Comparison of ENCODE assay signal across 8 mouse cellular contexts in the genomic region with DNA sequence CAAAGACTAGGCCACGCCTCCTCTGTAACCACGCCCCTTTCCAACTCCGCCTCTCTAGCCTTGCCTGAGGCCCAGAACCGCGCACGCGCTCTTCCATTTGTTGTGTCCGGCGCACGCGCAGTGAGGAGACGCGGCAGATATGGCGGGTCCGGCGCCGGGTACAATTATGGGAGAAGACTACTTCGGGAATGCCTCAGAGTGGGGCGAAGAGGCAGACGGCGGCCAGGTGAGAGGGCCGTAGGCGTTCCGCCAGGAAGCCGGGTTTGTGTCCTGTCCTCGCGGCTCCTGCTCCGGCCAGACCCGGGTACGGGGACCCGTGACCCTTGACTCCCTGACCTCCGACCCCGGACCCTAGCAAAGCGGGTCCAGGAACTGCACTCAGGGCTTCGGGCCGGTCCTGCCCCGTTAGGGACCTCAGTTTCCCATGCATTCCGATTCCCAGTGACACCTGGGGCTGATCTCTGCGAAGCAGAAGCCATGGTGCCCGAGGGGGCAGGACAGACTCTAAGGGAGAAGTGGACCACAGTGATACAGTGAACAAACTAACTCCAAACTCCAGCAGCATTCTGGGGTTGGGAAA. TPM values are rescaled to one million over a fixed set of nuclear protein-coding genes. Genes with fewer than 3 reads are reported as not detected.
DNase-seq lines count a peak whose midpoint lies in the region; ATAC-seq lines count a peak whose summit lies in the region.

A gene (plus strand): TSS at position 74 of the 580 bp plus-strand sequence.

- peak; percentile 100 for DNase-seq in NIH3T3 (ENCODE audit: low read depth)
- DNase-seq in cerebellum, postnatal 10 days: peak; percentile 96 to 97
- peak; percentile 87 for DNase-seq in frontal cortex, postnatal 14 days (ENCODE audit: low spot score in 2 of 2)
- DNase-seq in layer of hippocampus, postnatal 25 days (ENCODE audit: extremely low spot score in 1 of 2, low spot score in 1 of 2): peak; percentile 85 to 91
- DNase-seq in lung, postnatal 25 days (ENCODE audit: low spot score): peak; percentile 95
- peak; percentile 100 for DNase-seq in retina, embryonic 14.5 days (ENCODE audit: low spot score)
- peak; percentile 98 for DNase-seq in thymus, postnatal 4 days

- H3K27me3 ChIP-seq in hindbrain, embryonic 13.5 days: no peaks in the 10 kb centered on the region

- peak; percentile 92 for ATAC-seq in hindbrain, embryonic 13.5 days (ENCODE audit: low FRiP score)

- peaks cover 21% of the 10 kb centered on the region for H3K4me1 ChIP-seq in hindbrain, embryonic 13.5 days (replicated peaks)

- peak within 1 kb of the TSS; percentile 91 for H3K9ac ChIP-seq in hindbrain, embryonic 13.5 days

- H3K9me3 ChIP-seq in hindbrain, embryonic 13.5 days: no peaks in the 10 kb centered on the region

- H3K27ac ChIP-seq in hindbrain, embryonic 13.5 days: peak within 1 kb of the TSS; percentile 35; the same call in 1 of the 2 replicates

- peaks cover 11% of the 10 kb centered on the region for H3K36me3 ChIP-seq in hindbrain, embryonic 13.5 days

- peak within 1 kb of the TSS; percentile 93 for H3K4me3 ChIP-seq in hindbrain, embryonic 13.5 days

- H3K4me2 ChIP-seq in hindbrain, embryonic 13.5 days: peak within 1 kb of the TSS; percentile 86

- under 1% methylated on average over 40 of the region's 40 CpGs for WGBS in hindbrain, embryonic 13.5 days

RNA-seq across cellular contexts. Expression of the gene that starts here (rescaled TPM):
- polyA plus RNA-seq in hindbrain, embryonic 13.5 days (2015; fragmentation: Nextera tagmentation; extraction: Ambion mirVana): 115 and 118 TPM in 2 replicates
- 10 to 100 TPM; 49.0 to 49.6 TPM for total RNA-seq in layer of hippocampus, postnatal 25 days (2021)

Comparison
In these comparisons a context has a peak if more than half of its experiments do, and no peak if none do; other contexts are left out.
1. Peak in every context shown above with its lines: DNase-seq, ATAC-seq, H3K4me3 ChIP-seq and H3K27ac ChIP-seq.